Mouse (Mus musculus) heart, postnatal 4 days (tissue): ENCODE measurements around the gene F12. TPM values are rescaled to one million over a fixed set of nuclear protein-coding genes. Genes with fewer than 3 reads are reported as not detected.
A peak's percentile ranks its signal among the peaks of the same experiment; 100 is the strongest.
"Not testable (repeated sequence)": the region's sequence is repeated elsewhere in the genome, so short reads cannot be mapped to it uniquely, and the experiment has no call there.

Source experiments
- DNase-seq: peaks from one replicate; pipeline ENCODE4 v3.0.0; 2021
- total RNA-seq, 2 experiments: library from RNA; stranded (reverse); gene quantifications; 2 replicates each; pipeline ENCODE4 v1.2.3; 2021

Gene F12
- total RNA-seq, 2 experiments from 2014 or later: not detected

DNA sequence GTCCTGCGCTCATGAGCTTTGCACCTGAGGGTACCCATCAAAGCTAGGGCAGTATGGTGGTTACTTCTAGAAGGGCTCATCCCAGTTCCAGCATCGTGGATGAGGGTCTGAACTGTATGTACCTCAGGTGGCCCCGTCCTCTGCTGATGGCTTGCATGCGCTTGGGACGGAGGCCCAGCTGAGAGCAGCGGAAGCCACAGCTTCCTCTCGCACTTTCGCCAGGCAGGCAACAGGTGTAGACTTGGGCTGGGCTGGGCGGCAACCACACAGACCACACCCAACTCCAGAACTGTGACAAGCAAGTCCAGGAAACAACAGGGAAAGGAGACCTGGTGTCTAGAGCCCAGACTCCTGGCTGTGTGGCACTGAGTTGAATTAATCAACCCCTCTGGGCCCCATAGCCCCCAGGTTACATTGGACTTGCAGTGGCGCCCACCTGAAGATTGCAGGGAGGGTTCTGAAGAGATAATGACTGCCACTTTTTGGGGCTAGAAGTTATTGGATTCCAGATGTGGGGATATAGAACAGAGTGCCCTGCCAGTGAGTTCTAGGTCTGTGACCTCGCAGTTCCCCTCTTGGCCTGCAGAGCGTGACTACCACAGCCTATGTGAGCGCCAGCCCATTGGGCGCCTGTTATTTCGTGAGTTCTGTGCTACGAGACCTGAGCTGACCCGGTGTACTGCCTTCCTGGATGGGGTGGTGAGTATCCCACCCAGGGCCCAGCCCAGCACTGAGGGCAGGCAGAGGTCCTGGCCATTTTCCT is 23.3 kb upstream of the F12 start:
- DNase-seq: no peak

DNA sequence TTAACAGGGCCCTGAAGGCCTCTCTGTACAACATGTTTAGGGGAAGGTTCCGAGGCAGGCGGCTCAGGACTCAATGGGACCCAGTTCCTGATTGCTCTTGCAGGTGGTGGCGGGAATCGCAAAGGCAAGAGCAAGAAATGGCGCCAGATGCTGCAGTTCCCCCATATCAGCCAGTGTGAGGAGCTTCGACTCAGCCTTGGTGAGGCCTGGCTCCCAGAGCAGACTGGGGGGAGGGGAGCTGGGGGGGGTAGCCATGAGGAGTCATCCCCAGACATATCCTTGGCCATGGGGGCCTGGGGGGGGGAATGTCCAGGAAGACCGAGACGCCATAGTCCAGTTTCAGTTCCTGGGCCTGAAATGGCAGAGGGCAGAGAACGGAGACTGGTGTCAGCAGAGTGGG is 22.6 kb upstream of the F12 start:
- DNase-seq: no peak

DNA sequence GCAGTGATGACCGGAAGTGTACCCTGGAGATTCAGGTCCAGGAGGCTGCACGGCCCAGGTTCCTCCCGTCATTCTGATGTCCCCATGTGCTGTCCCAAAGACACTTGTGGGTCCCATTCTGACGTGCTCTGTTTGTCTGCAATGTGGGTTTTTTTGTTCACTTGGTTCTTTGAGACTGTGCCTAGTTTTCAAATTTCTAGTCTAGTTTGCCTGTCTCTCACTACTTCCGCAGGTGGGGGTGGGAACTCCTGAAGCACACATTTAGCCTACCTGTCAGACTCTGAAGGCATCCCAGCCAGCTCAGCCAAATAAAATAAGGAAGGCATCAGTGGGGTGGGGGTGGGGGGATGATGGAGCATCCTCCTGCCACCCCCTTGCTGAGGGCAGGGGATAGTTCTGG is 21.5 kb upstream of the F12 start:
- DNase-seq: no peak

DNA sequence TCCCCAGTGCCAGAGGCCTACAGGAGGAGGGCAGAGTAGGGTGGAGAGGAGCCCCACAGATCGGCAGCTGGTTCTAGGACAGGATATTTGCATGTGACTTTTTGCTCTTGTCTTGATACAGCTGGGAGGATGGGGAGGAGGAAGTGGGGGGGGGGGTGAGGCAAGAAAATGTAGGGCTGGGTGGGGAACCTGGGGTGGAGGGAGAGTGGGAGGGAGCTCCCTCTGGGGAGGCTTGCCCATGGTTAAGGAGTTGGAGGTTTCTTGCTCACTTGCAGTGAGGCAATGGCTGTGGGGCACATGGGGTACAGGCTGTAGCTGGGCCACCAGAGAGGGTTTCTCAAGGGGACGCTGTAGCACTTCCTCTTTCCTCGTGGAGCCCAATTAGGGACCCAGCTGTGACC is 20.9 kb upstream of the F12 start:
- no peak for DNase-seq

DNA sequence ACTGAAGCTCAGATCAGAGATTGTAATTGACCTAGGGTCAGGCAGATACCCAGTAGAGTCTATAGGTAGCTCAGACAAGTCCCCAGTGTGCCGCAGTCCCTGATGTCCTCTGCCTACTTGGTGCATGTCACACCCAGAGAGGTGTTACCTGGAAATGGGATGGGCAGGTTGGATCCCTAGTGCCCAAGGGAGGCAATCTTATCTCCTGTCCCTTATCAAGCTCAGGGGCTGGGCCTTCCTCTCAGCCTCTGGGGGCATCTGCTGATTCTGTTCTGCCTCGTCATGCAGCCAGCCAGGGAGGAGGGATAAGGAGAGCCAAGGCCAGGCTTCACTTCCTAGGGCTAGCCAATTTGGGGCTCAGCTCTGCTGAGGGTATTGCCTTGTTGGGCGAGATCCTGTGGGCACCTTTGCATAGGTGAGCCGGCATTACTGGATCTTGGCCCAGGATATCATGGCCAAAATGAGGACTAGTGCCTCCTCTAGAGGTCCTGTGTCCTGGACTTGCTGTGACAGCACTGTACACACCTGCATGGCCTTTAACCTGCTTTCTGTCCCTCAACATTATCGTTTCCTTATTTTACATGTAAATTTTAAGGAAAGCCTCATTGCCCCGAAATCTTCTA is 20.0 kb upstream of the F12 start:
- no peak for DNase-seq

DNA sequence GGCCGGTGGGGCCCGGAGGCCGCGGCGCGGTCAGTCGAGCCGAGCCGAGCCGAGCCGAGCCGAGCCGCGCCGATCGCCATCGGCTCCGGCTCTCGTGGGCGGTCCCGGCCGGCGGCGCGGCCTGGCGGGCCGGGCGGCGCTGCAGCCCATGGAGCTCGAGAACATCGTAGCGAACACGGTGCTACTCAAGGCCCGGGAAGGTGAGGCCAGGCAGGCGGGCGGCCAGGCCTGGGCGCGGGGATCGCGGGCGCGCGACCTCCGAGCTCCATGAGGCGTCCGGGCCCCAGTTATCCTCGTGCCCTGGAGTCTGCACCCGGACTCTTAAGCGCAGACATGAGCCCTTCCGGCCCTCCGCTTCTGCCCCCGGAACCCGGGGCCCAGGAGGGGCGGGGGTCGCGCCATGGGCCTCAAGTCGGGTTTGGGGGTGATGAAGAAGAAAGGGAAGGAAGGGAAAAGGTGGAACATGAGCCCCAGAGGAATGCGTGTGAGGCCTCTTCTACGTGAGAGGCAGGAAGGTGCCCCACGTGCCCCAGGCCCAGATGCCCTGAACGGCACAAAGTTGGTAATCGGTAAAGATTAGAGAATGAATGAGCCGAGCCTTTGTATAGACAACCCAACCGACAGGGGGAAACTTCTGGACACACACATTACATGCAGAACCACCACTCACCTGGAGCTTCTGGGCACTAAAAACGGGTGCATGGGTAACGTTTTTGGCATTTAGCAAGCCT is 18.9 kb upstream of the F12 start:
- DNase-seq: no peak

DNA sequence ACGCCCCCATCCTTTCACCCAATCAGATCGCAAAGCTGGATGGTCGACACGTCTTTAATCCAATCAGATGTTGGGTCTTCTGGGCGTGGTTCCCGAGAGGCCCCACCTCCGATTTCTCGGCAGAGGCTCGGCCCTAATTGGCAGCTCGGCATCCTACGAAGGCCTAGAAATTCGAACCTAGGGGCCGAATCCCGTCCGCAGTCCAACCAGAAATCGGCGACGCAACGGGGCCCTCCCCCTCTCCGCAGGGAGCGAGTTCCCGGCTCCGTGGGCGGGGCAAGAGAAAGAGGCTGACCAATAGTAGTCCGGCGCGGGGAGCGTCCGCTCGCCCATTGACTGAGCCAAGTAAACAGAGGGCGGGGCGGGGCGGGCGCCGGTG is 18.3 kb upstream of the F12 start, which contains the start of gene Grk6:
Gene Grk6, plus strand, starts transcription at position 136 of the 379 bp plus-strand sequence.
- DNase-seq: peak; percentile 99

DNA sequence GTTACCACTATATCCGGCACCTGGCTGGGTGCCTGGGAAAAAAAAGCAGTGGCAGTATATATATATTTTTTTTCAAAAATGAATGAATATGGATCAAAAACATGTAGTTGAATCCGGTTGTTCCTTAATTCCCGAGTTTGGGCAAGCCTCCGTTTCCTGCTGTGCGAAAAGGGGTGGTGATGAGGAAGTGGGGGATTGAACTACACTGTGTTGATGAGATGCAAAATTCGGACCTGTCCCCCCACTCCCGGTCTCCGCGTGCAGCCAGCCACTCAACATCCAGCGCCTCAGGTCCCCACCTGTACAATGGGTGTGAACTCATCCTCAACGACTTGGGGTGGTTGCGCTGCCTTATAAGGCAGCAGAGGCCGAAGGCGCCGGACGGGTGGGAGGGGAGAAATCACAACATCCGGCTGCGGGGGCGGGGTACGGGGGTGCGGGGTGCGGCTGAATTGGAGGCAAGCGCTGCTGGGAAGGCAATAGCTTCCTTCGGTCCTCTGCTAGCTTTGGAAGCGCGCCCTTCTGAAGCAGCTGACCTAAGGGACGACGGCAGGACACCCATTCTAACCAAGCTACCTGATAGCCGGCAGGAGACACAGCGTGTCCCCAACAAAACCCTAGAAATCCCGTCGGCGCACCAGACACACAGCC is 17.8 kb upstream of the F12 start:
- no peak for DNase-seq

DNA sequence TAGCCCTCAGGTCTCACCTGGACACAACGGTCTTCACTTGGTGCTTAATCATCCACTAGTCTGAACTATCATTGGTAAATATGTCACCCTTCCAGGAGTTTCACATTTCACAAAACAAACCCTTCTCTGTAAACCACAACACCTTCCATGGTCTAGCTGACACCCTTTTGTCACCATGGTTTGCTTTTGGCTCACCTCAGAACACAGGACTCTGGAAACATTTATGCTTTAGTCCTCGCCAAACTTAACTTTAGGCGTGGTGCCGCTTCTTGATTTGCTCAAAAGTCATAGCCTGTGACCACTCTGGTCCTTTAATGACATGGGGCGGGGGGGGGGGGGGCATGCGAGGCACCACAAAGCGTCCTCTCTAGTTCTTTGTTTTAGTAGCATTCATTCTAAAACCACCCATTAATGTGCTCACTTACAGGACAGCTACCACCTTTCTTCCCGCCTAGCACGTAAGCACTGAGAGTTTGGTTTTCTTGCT is 17.2 kb upstream of the F12 start:
- DNase-seq: no peak

DNA sequence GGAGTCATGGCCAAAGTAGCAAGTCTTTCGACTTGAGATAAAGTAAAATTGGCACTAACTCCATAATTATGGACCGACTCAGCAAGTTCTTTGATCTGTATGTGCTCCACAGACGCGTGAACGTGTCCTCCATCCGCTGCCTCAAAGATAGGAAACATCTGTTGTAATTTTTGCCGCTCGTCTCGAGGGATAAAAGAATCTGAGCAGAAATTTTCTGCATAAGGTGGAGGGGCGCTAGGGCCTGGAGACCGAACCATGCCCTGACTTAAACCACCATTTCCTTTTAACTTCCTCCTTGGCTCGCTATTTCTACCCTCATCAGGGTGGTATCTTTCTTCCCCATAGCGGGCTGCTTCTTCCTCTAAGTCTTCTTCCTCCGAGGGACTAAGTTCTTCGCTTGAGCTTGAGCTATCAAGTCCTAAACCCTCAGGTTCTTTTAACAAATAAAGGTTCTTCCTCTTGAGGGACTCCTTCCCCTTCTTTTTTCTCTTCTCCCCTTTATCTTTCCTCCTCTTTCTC is 10.6 kb upstream of the F12 start:
- DNase-seq: not testable (repeated sequence)

DNA sequence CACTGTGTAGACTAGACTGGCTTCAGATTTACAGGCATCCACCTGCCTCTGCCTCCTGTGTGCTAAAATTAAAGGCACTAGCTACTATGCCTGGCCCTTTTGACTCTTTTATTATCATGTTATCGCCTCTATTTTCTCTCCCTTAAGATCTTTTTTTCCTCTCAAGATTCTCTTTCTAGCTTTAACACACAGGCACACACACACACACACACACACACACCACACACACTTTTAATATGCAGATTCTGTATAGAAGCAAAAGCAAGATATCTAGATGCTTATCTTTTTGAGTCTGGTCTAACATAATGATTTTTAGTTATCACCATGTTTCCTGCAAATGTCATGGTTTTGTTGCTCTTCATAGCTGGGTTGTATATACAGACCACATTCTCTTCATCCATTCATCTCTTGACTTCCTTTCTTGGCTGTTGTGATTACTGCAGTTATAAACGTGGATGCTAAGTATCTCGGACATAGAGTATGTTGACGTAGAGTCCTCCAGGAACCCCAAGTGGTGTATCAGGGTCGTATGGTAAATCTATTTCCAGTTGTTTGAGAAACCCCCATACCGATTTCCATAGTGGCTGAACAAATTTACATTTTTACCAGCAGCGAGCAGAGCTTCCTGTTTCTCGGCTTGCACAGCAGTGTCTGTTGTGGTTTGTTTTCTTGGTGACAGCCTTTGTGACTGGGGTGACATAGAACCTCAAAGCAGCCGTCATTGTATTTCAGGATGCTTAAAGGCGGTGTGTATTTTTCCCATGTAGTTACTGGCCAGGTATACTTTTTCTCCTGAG is 5.5 kb upstream of the F12 start:
- DNase-seq: no peak

DNA sequence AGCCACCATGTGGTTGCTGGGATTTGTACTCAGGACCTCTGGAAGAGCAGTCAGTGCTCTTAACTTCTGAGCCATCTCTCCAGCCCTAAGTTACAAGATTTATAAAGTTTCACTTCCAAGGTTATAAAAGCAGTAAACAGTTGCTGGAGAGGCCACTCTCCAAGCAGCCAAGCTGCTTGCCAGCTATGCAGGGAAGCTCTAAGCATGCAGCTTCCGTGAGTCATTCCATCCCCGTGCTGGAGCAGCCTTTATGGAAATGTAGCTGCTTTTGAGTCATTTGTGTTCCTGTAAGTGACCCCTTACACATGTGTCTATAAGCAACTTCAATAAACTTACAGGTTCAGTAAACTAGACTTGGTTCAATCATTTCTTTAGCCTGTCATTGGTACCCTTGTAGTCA is 4.0 kb upstream of the F12 start:
- DNase-seq: no peak

DNA sequence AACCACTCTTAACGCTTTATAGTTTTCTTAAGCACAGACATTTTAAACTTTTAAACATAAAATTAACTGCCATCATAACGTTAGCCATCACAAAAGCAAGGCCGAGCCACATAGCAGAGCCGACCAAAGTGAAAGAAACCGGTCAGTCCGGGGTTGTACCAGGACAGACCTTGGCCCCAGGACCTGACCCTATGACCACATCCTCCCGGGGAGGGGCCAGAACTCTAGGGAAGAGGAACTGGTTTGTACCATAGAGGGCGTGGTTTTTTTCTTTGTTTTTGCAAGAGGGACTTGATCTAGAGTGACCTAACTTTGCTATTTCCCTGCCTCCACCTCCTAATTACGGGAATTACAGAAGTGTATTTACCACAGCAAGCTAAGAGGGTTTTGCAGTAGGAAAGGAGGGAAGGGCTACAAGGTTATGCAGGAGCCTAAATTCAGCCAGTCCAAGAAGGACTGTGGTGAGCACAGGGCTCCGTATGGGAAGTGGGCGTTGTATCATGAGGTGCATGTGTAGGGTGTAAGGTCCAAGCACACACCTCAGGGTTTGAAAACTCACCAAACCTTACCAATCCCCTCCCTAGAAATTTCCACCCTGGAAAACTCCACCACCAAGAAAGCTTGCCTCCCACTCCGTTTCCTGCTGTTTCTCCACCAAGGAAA is 2.8 kb upstream of the F12 start:
- DNase-seq: peak; percentile 39

DNA sequence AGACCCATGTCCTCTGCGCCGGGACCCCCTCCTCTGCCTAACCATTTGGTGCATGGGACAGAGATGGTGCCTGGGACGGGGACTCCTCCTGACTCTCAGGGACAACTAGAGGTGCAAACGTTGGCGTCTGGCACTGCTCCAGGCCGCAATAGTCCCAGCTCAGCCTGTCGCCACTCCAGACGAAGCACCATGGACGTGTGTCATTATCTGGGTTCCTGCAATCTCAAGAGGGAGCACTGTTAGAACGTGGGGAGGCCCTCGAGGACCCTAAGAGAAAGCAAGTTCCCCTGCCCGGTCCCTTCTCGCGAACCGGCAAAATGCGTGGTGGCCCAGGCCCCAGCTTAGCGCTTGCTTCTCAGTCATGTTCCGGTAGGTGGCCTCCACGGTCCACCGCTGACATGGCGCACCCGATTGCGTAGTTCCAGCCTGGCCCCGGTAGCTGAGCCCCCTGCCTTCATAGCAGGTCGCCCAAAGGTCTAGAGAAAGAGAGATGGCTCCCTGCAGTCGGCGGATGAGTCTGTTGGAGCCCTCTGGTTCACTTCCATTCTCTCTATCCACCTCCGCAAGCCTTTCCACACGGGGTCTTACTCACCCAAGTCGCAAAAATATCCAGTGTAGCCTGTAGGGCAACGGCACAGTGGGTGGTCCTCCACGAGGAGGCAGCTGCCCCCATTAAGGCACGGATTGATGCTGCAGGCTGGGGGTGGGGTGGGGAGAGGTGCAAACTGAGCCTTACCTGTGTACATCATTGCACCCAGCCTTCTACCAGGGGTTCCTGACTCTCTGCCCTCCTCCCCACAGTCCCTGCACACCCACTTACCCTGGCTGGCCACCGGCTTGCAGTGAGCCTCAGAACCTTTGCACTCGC is 5.4 kb downstream of the F12 start:
- peak; percentile 81 for DNase-seq

DNA sequence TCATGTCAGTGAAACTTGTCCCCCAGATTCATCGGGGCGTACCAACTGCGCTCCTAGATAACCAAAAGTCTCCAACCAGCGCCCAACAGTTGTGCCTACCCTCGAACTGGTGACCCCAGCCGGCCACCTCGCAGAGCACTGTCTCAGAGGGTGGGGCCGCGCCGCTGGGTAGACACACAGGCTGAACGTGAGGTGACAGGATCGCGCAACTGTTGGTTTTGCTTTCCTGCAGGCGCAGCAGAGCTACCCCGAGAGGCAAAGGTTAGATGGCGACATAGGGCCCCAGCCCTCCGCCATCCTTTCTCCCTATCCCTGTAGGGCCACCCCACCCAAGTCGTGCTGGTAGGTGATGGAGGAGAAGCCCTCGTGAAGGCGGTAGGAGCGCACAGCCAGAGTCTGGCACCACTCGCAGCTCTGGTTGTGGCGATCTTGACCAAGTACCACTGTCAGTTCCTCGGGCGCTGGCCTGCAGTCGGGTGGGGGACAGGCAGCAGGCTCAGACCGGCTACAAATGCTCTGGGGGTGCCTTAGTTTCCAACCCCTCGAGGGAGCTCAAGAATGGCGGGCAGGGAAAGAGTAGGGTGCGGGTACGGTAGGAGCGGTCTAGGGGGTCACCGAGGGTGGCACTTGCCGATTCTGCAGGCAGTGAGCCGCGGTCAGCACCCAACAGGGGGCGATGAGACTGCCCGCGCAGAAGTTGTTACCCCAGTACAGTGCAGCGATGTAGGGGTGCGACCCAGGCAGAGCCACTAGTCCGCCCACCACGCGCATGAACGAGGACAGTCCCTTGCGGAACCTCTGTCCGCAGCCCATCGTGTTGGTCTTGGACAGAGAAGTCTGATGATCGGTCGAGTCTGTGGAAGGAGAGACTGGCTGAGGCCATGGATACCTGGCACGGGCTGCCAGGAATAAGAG is 6.3 kb downstream of the F12 start:
- DNase-seq: no peak

DNA sequence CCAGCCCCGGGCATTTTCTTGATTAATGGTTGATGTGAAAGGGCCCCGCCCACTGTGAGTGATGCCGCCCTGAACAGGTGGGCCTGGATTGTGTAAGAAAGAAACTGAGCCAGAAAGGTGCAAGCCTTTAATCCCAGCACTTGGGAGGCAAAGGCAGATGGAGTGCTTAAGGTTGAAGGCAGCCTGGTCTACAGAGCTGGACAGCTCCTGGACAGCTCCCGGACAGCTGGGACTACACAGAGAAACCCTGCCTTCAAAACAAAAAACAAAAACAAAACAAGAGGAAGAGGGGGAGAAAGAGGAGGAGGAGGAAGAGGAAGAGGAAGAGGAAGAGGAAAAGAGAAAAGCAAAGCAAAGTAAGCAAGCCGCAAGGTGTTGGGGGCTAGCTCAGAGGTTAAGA is 7.5 kb downstream of the F12 start:
- DNase-seq: no peak

DNA sequence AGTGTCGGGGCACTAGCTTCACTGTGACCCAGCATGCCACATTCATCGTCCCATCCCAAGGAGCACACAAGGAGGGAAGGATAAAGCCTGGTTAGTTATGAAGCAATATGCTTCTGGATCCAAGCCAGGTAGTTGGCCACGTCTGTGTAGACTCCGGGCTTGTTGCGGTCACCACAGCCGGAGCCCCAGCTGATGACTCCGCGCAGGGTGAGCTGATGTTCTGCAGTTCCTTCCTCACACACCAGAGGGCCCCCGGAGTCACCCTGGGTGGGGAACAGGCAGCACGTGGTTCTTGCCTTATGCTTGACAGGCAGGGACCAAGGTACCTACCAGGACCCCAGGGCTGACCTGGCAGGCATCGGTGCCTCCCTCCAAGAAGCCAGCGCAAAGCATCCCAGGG is 8.6 kb downstream of the F12 start:
- DNase-seq: peak; percentile 95

DNA sequence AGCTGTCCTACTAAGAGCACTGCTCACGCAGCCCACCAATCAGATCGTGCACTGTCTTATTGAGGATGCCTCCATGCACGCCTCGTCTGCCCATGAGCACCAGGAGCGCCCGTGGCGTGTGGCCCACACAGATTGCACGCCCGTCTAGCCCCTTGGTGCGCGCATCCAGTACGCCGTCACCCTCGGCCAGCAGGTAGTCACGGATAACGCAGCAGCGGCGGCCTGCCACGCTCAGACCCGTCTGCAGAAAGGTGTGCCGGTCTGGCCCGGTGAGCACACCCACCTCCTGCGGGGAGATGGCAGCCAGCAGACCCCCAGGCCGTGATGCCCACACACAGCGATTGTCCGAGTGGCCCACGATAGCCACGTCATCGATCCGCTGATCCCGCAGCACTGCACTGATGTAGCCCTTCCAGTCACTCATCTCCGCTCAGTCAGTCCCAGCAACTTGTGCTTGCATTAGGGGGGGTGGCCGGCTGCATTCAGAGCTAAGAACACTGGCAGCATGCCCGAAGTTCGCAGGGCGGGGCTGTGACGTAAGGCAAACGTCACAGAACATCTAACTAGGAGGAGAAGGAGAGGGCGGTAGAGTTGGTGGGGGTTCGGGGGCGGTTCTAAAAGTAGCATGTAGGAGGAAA is 11.7 kb downstream of the F12 start, which contains the start of gene Pfn3:
Gene Pfn3, minus strand, starts transcription at position 490 of the 638 bp plus-strand sequence.
- DNase-seq: peak; percentile 72

DNA sequence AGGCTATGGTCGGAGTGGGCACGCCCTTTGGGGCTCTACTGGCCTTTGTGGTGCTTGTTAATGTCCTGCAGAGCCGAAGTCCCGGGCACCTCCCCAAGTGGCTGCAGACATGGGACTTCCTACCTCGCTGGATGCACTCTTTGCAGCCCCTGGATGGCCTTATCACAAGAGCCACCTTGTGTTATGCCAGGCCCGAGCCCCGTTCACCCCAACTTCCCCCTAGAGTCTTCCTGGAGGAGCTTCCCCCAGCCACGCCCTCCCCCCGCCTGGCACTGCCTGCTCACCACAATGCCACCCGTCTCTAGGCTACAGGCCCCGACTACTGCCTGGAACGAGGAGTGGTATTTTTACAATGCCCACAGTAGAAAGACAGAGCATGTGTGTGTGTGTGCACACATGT is 13.3 kb downstream of the F12 start:
- no peak for DNase-seq
